Mouse (Mus musculus) hindbrain, embryonic 10.5 days (tissue): ENCODE measurements at regions not wholly inside any gene's neighbourhood (a gene's known extent, or its start where the extent isn't known, plus 50 kb on each side); places are given as distances from the start of the nearest gene placed in this dataset.
"Not testable (repeated sequence)": the region's sequence is repeated elsewhere in the genome, so short reads cannot be mapped to it uniquely, and the experiment has no call there.

Experiments
- DNase-seq: peaks from one replicate; pipeline ENCODE4 v3.0.0-alpha.2; 2017; ENCODE audit warnings: low spot score
- H3K27ac ChIP-seq: fragments of 300-500 bp; sonication (generic); 2 replicates; pipeline ENCODE4 v1.5.1; 2016; ENCODE audit warnings: mild to moderate bottlenecking, moderate library complexity
- H3K27me3 ChIP-seq: fragments of 300-500 bp; sonication (generic); 2 replicates; pipeline ENCODE4 v1.6.1; 2016; ENCODE audit warnings: mild to moderate bottlenecking; ENCODE audit not compliant: poor library complexity, insufficient read depth, severe bottlenecking
- H3K36me3 ChIP-seq: fragments of 300-500 bp; sonication (generic); 2 replicates; pipeline ENCODE4 v1.6.1; 2016; ENCODE audit warnings: mild to moderate bottlenecking, moderate library complexity
- H3K4me1 ChIP-seq: fragments of 300-500 bp; sonication (generic); replicated peaks from 2 replicates; pipeline ENCODE4 v1.6.1; 2016; ENCODE audit warnings: mild to moderate bottlenecking
- H3K4me3 ChIP-seq: fragments of 300-500 bp; sonication (generic); 2 replicates; pipeline ENCODE4 v1.5.1; 2016; ENCODE audit warnings: mild to moderate bottlenecking, moderate library complexity
- H3K9me3 ChIP-seq: fragments of 300-500 bp; sonication (generic); 2 replicates; pipeline ENCODE4 v1.6.1; 2016; ENCODE audit warnings: mild to moderate bottlenecking, moderate library complexity
- WGBS: fragments of 180-500 bp; shearing (Covaris S2); methylation state at CpG from one replicate; pipeline ENCODE4 v1.1.7; 2016; 5-methylcytosine and 5-hydroxymethylcytosine counted together

GRCm38 (mm10) chr17:13504365-13504764 lies 150.0 kb downstream of the Tcp10c start:
- not testable (repeated sequence) for DNase-seq, H3K36me3 ChIP-seq, H3K27me3 ChIP-seq, H3K4me1 ChIP-seq, H3K9me3 ChIP-seq, H3K4me3 ChIP-seq, H3K27ac ChIP-seq
- 85% methylated on average over 1 of the region's 1 CpGs for WGBS

GRCm38 (mm10) chr17:13504827-13505268 lies 150.5 kb downstream of the Tcp10c start:
- not testable (repeated sequence) for H3K27ac ChIP-seq, H3K9me3 ChIP-seq, H3K4me3 ChIP-seq, DNase-seq, H3K4me1 ChIP-seq, H3K36me3 ChIP-seq, H3K27me3 ChIP-seq
- WGBS, result 80% methylated on average over 8 of the region's 9 CpGs

GRCm38 (mm10) chr17:13507397-13508063 lies 153.2 kb downstream of the Tcp10c start:
- not testable (repeated sequence) for H3K4me3 ChIP-seq, H3K27me3 ChIP-seq, H3K9me3 ChIP-seq, H3K4me1 ChIP-seq, H3K27ac ChIP-seq, DNase-seq, H3K36me3 ChIP-seq
- 65% methylated on average over 2 of the region's 3 CpGs for WGBS

GRCm38 (mm10) chr17:13519409-13520201 lies 165.2 kb downstream of the Tcp10c start:
- 92% methylated on average over 5 of the region's 5 CpGs for WGBS
- H3K9me3 ChIP-seq, H3K27ac ChIP-seq, H3K4me1 ChIP-seq, H3K4me3 ChIP-seq, DNase-seq, H3K27me3 ChIP-seq, H3K36me3 ChIP-seq: not testable (repeated sequence)

- DNase-seq, H3K27ac ChIP-seq, H3K4me1 ChIP-seq, H3K4me3 ChIP-seq, H3K9me3 ChIP-seq, H3K36me3 ChIP-seq, H3K27me3 ChIP-seq: not testable (repeated sequence)
- 88% methylated on average over 5 of the region's 5 CpGs for WGBS
These were observed 178.2 kb downstream of the Tcp10c start for GRCm38 (mm10) chr17:13532579-13532978.

- Histone ChIP-seq H3K4me1 (no peaks in the 10 kb centered on the region), H3K4me3 (no peak overlapping the region), H3K36me3 (no peaks in the 10 kb centered on the region), H3K27ac (no peak overlapping the region), H3K27me3 (no peaks in the 10 kb centered on the region), H3K9me3 (peaks cover 58% of the 10 kb centered on the region)
- WGBS, result 81% methylated on average over 7 of the region's 7 CpGs
- DNase-seq, result no peak
These were observed 186.3 kb downstream of the Tcp10c start for GRCm38 (mm10) chr17:13540446-13541241.

GRCm38 (mm10) chr17:13541249-13541648 lies 186.9 kb downstream of the Tcp10c start:
- Histone ChIP-seq H3K4me1 (no peaks in the 10 kb centered on the region), H3K27ac (no peak overlapping the region), H3K36me3 (no peaks in the 10 kb centered on the region), H3K27me3 (no peaks in the 10 kb centered on the region), H3K9me3 (peaks cover 61% of the 10 kb centered on the region), H3K4me3 (no peak overlapping the region)
- no peak for DNase-seq
- WGBS, result 71% methylated on average over 12 of the region's 12 CpGs

- no peaks in the 10 kb centered on the region for H3K4me1 ChIP-seq
- H3K9me3 ChIP-seq, result peaks cover 71% of the 10 kb centered on the region
- no peak overlapping the region for H3K4me3 ChIP-seq
- DNase-seq, result no peak
- no peaks in the 10 kb centered on the region for H3K27me3 ChIP-seq
- H3K36me3 ChIP-seq, result no peaks in the 10 kb centered on the region
- no peak overlapping the region for H3K27ac ChIP-seq
These were observed 187.9 kb downstream of the Tcp10c start for GRCm38 (mm10) chr17:13542261-13542660.

- no peaks in the 10 kb centered on the region for H3K27me3 ChIP-seq
- DNase-seq, result no peak
These were observed 188.5 kb downstream of the Tcp10c start for GRCm38 (mm10) chr17:13542856-13543255.

GRCm38 (mm10) chr17:13544036-13544795 lies 189.8 kb downstream of the Tcp10c start:
- no peak for DNase-seq

More at GRCm38 (mm10) chr17:13542856-13543255, 188.5 kb downstream of the Tcp10c start:
- Histone ChIP-seq H3K36me3 (no peaks in the 10 kb centered on the region), H3K4me1 (no peaks in the 10 kb centered on the region), H3K4me3 (no peak overlapping the region), H3K9me3 (peaks cover 76% of the 10 kb centered on the region), H3K27ac (no peak overlapping the region)
- WGBS, result 86% methylated on average over 10 of the region's 10 CpGs

GRCm38 (mm10) chr17:13546249-13546648 lies 191.9 kb downstream of the Tcp10c start:
- no peak for DNase-seq
- H3K27ac ChIP-seq, result no peak overlapping the region
- WGBS, result 57% methylated on average over 3 of the region's 3 CpGs
- no peaks in the 10 kb centered on the region for H3K4me1 ChIP-seq
- no peaks in the 10 kb centered on the region for H3K36me3 ChIP-seq
- H3K27me3 ChIP-seq, result no peaks in the 10 kb centered on the region
- H3K9me3 ChIP-seq, result peaks cover 95% of the 10 kb centered on the region
- H3K4me3 ChIP-seq, result no peak overlapping the region

More at GRCm38 (mm10) chr17:13544036-13544795, 189.8 kb downstream of the Tcp10c start:
- 66% methylated on average over 2 of the region's 2 CpGs for WGBS
- Histone ChIP-seq H3K27ac (no peak overlapping the region), H3K9me3 (peaks cover 90% of the 10 kb centered on the region), H3K27me3 (no peaks in the 10 kb centered on the region), H3K4me1 (no peaks in the 10 kb centered on the region), H3K4me3 (no peak overlapping the region), H3K36me3 (no peaks in the 10 kb centered on the region)

GRCm38 (mm10) chr17:13546669-13547085 lies 192.3 kb downstream of the Tcp10c start:
- Histone ChIP-seq H3K9me3 (peaks cover 92% of the 10 kb centered on the region), H3K4me1 (no peaks in the 10 kb centered on the region), H3K27me3 (no peaks in the 10 kb centered on the region), H3K4me3 (no peak overlapping the region), H3K27ac (no peak overlapping the region), H3K36me3 (no peaks in the 10 kb centered on the region)
- no peak for DNase-seq
- WGBS, result 87% methylated on average over 7 of the region's 7 CpGs
